Mouse (Mus musculus): ENCODE results near the gene Dnaic1.

DNA sequence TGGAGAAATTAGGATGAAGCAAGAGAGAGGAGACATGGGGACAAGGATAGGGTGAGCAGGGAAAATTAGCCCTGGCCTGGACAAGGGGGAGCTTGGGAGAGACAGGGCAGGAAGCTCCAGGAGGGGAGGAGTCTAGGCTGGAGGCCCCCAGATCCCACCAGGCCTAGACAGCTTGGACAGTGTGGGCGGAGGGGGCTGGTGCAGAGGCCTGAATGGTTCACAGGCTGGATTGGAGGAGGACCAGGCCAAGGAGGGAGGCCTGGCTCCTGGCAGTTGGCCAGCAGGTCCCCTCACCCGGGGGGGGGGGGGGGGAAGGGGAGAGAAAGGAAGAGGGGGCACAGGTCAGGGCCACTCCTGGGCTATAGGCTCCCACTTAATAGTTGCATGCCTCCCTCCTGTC is 109.7 kb downstream of the Dnaic1 start:
- TF ChIP-seq CTCF (IDR thresholded peaks at IDR 0.05; ENCODE audit: insufficient read depth, low read length) (no peak), POLR2A (IDR thresholded peaks at IDR 0.05; ENCODE audit: borderline replicate concordance, extremely low read depth, low read depth, low read length) (no peak)

Data from lung, adult 2 months (tissue).